Mouse (Mus musculus) ES-Bruce4 (cell line): ENCODE results near the gene H2-DMb1. TPM values are rescaled to one million over a fixed set of nuclear protein-coding genes. Genes with fewer than 3 reads are reported as not detected.

Experiments
- H3K27ac ChIP-seq: 2 replicates; pipeline ENCODE4 v1.5.1; 2012; ENCODE audit warnings: low read length, inconsistent platforms; ENCODE audit not compliant: insufficient read depth
- H3K27me3 ChIP-seq: 2 replicates; pipeline ENCODE4 v1.6.1; 2012; ENCODE audit warnings: mild to moderate bottlenecking, low read length, inconsistent platforms; ENCODE audit not compliant: control insufficient read depth, poor library complexity, insufficient read depth, severe bottlenecking
- H3K36me3 ChIP-seq: 2 replicates; pipeline ENCODE4 v1.6.1; 2012; ENCODE audit warnings: inconsistent platforms, mild to moderate bottlenecking, low read length, moderate library complexity; ENCODE audit not compliant: control insufficient read depth, poor library complexity, insufficient read depth, severe bottlenecking
- H3K4me1 ChIP-seq: one replicate; pipeline ENCODE4 v1.8.1; 2011; ENCODE audit warnings: low read length; ENCODE audit not compliant: control insufficient read depth, insufficient read depth
- H3K4me3 ChIP-seq: 2 replicates; pipeline ENCODE4 v1.5.1; 2011; ENCODE audit warnings: low read depth, mild to moderate bottlenecking, low read length
- H3K9ac ChIP-seq: 2 replicates; pipeline ENCODE4 v1.6.1; 2012; ENCODE audit warnings: low read depth, mild to moderate bottlenecking, inconsistent platforms; ENCODE audit not compliant: poor library complexity, severe bottlenecking
- H3K9me3 ChIP-seq: replicated peaks from 2 replicates; pipeline ENCODE4 v1.6.1; 2012; ENCODE audit warnings: mild to moderate bottlenecking, low read length, inconsistent platforms; ENCODE audit not compliant: control insufficient read depth, poor library complexity, insufficient read depth, severe bottlenecking
- CTCF ChIP-seq: IDR thresholded peaks from one replicate; pipeline ENCODE4 v1.8.1; 2011; ENCODE audit warnings: low read depth, low read length
- EP300 ChIP-seq: IDR thresholded peaks from 2 replicates; pipeline ENCODE4 v1.6.1; 2011; ENCODE audit warnings: low read depth, low read length; ENCODE audit not compliant: insufficient read depth
- POLR2A ChIP-seq: IDR thresholded peaks from one replicate; pipeline ENCODE4 v1.8.1; 2011; ENCODE audit warnings: low read length; ENCODE audit not compliant: insufficient read depth
- polyA plus RNA-seq: library from polyadenylated mRNA; stranded (reverse); fragments of >200 nt; gene quantifications from 2 replicates; pipeline ENCODE4 v1.2.4, GENCODE M21; 2011; ENCODE audit warnings: low read depth; ENCODE audit not compliant: missing spikeins, insufficient read depth, insufficient read length

Gene H2-DMb1
- polyA plus RNA-seq, 1 experiment: 1.1 TPM

DNA sequence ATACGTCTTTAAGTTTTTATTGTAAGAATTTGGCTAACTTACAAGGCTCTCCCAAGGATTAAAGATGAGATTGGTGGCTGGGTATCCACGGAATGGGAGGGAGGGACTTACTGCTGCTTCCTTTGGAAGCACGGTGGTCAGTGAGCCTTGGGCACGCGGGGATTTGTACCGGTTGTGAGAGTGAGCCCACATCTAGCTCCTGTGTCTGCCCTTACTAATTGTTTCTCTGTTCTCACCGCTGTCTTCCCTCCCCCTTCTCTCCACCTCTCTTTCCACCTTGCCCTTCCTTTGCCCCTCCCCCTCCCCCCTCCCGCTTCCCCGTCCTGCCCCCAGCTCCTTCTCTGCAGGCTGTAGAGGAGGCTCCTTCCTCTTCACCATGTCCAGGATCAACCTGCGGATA, 55.5 kb downstream of the H2-DMb1 start:
- Histone ChIP-seq H3K4me1 (no peaks in the 10 kb centered on the region), H3K4me3 (no peak overlapping the region), H3K27me3 (no peaks in the 10 kb centered on the region), H3K9me3 (no peaks in the 10 kb centered on the region), H3K27ac (no peak overlapping the region), H3K9ac (no peak overlapping the region), H3K36me3 (no peaks in the 10 kb centered on the region)
- TF ChIP-seq POLR2A (no peak), CTCF (no peak), EP300 (no peak)

DNA sequence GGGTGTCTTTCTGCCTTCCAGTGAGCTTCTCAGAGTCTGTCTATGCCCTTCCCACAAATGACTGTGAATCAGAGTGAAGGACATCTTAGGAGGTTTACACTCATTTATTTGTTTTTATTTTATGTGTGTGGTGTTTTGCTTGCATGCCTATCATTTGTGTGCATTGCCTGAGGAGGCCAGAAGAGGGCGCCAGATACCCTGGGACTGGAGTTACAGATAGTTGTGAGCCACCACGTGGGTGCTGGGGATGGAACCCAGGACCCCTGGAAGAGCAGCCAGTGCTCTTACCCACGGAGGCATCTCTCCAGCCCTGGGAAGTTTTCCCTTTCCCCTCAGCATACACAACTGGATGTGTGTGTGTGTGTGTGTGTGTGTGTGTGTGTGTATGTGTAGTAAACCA, 56.8 kb downstream of the H2-DMb1 start:
- H3K9ac ChIP-seq: no peak overlapping the region
- no peaks in the 10 kb centered on the region for H3K4me1 ChIP-seq
- H3K36me3 ChIP-seq: no peaks in the 10 kb centered on the region
- no peak for TF ChIP-seq POLR2A
- peak; percentile 67 for TF ChIP-seq CTCF
- no peak for TF ChIP-seq EP300
- no peaks in the 10 kb centered on the region for H3K27me3 ChIP-seq
- H3K4me3 ChIP-seq: no peak overlapping the region
- H3K27ac ChIP-seq: no peak overlapping the region
- no peaks in the 10 kb centered on the region for H3K9me3 ChIP-seq

Other genes starting within 250 kb of the H2-DMb1 start
- gene Platr17, start 247.9 kb upstream of the H2-DMb1 start, polyA plus RNA-seq: 16.7 and 19.1 TPM in 2 replicates
- 40.2 and 42.3 TPM in 2 replicates for gene Daxx, start 243.7 kb upstream of the H2-DMb1 start, polyA plus RNA-seq
- gene Tapbp, start 237.2 kb upstream of the H2-DMb1 start, polyA plus RNA-seq: 81.0 and 97.3 TPM in 2 replicates
- gene Zbtb22, start 237.2 kb upstream of the H2-DMb1 start, polyA plus RNA-seq: 14.8 and 20.7 TPM in 2 replicates
- gene Rgl2, start 223.5 kb upstream of the H2-DMb1 start, polyA plus RNA-seq: 34.7 and 37.5 TPM in 2 replicates
- 146 and 152 TPM in 2 replicates for gene Pfdn6, start 212.7 kb upstream of the H2-DMb1 start, polyA plus RNA-seq
- gene Wdr46, start 212.4 kb upstream of the H2-DMb1 start, polyA plus RNA-seq: 25.3 and 30.2 TPM in 2 replicates
- 3.6 and 4.2 TPM in 2 replicates for gene B3galt4, start 201.6 kb upstream of the H2-DMb1 start, polyA plus RNA-seq
- 18.3 and 19.0 TPM in 2 replicates for gene Vps52, start 197.3 kb upstream of the H2-DMb1 start, polyA plus RNA-seq
- gene Rps18, start 197.1 kb upstream of the H2-DMb1 start, polyA plus RNA-seq: 2,174 TPM in 2 replicates
- gene H2-K1, start 152.7 kb upstream of the H2-DMb1 start, polyA plus RNA-seq: 98.4 and 103 TPM in 2 replicates
- 8.1 and 11.4 TPM in 2 replicates for gene Ring1, start 128.4 kb upstream of the H2-DMb1 start, polyA plus RNA-seq
- 19.0 and 26.1 TPM in 2 replicates for gene H2-Ke6, start 125.0 kb upstream of the H2-DMb1 start, polyA plus RNA-seq
- 57.2 and 68.8 TPM in 2 replicates for gene Slc39a7, start 121.4 kb upstream of the H2-DMb1 start, polyA plus RNA-seq
- gene Rxrb, start 121.3 kb upstream of the H2-DMb1 start, polyA plus RNA-seq: 37.7 and 38.2 TPM in 2 replicates
- gene Col11a2, start 113.6 kb upstream of the H2-DMb1 start, polyA plus RNA-seq: 0.82 and 0.85 TPM in 2 replicates
- 1.4 TPM in 1 of 2 replicates, not detected in the other for gene H2-Oa, start 60.7 kb upstream of the H2-DMb1 start, polyA plus RNA-seq
- gene H2-DMa, start 33.5 kb upstream of the H2-DMb1 start, polyA plus RNA-seq: 5.9 and 8.3 TPM in 2 replicates
- gene Brd2, start 30.4 kb upstream of the H2-DMb1 start, polyA plus RNA-seq: 190 and 199 TPM in 2 replicates
- not detected in 2 replicates for gene H2-DMb2, start 9.8 kb upstream of the H2-DMb1 start, polyA plus RNA-seq
- 21.6 and 24.6 TPM in 2 replicates for gene Tap1, start 34.5 kb downstream of the H2-DMb1 start, polyA plus RNA-seq
- 8.7 and 10.2 TPM in 2 replicates for gene Psmb9, start 34.7 kb downstream of the H2-DMb1 start, polyA plus RNA-seq
- 20.5 and 27.6 TPM in 2 replicates for gene Psmb8, start 44.6 kb downstream of the H2-DMb1 start, polyA plus RNA-seq
- 18.8 and 22.7 TPM in 2 replicates for gene Tap2, start 50.5 kb downstream of the H2-DMb1 start, polyA plus RNA-seq
- not detected in 2 replicates for gene H2-Ob, start 85.8 kb downstream of the H2-DMb1 start, polyA plus RNA-seq
- 2.3 and 2.4 TPM in 2 replicates for gene H2-Ab1, start 104.6 kb downstream of the H2-DMb1 start, polyA plus RNA-seq
- gene H2-Aa, start 134.8 kb downstream of the H2-DMb1 start, polyA plus RNA-seq: not detected in 2 replicates
- 2.8 and 4.6 TPM in 2 replicates for gene H2-Eb1, start 152.8 kb downstream of the H2-DMb1 start, polyA plus RNA-seq
- not detected in 2 replicates for gene H2-Eb2, start 172.6 kb downstream of the H2-DMb1 start, polyA plus RNA-seq
- gene Btnl2, start 201.8 kb downstream of the H2-DMb1 start, polyA plus RNA-seq: not detected in 2 replicates
- gene Btnl1, start 224.1 kb downstream of the H2-DMb1 start, polyA plus RNA-seq: 0.28 TPM in 1 of 2 replicates, not detected in the other
- gene BC051142, start 245.7 kb downstream of the H2-DMb1 start, polyA plus RNA-seq: not detected in 2 replicates